Mouse (Mus musculus): Measurements from ENCODE around the gene Mapk14. TPM values are rescaled to one million over a fixed set of nuclear protein-coding genes. Genes with fewer than 3 reads are reported as not detected.

The Mapk14 gene
- polyA plus RNA-seq (2015; fragmentation: Nextera tagmentation; extraction: Ambion mirVana), result 46.1 and 49.8 TPM in 2 replicates

GRCm38 (mm10) chr17:28690776-28691686 is at the start of gene Mapk14:
Mapk14 (plus strand) TSS chr17:28691329.
- under 1% methylated on average over 71 of the region's 86 CpGs for WGBS
- H3K4me3 ChIP-seq (ENCODE audit: low read length), result peak within 1 kb of the TSS; percentile 99
- peak; percentile 97 for ATAC-seq (ENCODE audit: low read depth)
- H3K4me1 ChIP-seq (replicated peaks; ENCODE audit: control insufficient read depth, insufficient read depth, low read length), result peaks cover 33% of the 10 kb centered on the region
- no peaks in the 10 kb centered on the region for H3K9me3 ChIP-seq (ENCODE audit: control insufficient read depth, low read length)
- peak within 1 kb of the TSS; percentile 62 for H3K4me2 ChIP-seq (ENCODE audit: low read depth, low read length)
- no peaks in the 10 kb centered on the region for H3K36me3 ChIP-seq (ENCODE audit: control insufficient read depth, insufficient read depth, low read length)
- H3K27ac ChIP-seq (ENCODE audit: low read length), result peak within 1 kb of the TSS; percentile 98
- H3K27me3 ChIP-seq (ENCODE audit: control insufficient read depth, insufficient read depth, low read depth, low read length), result peaks cover 4% of the 10 kb centered on the region
- H3K9ac ChIP-seq (ENCODE audit: low read length), result peak within 1 kb of the TSS; percentile 98

GRCm38 (mm10) chr17:28643697-28644096 is 47.4 kb upstream of the Mapk14 start:
- Histone ChIP-seq H3K27me3 (ENCODE audit: control insufficient read depth, insufficient read depth, low read depth, low read length) (no peaks in the 10 kb centered on the region), H3K9ac (ENCODE audit: low read length) (no peak overlapping the region), H3K4me2 (ENCODE audit: low read depth, low read length) (no peak overlapping the region), H3K9me3 (ENCODE audit: control insufficient read depth, low read length) (no peaks in the 10 kb centered on the region), H3K4me1 (replicated peaks; ENCODE audit: control insufficient read depth, insufficient read depth, low read length) (no peaks in the 10 kb centered on the region), H3K4me3 (ENCODE audit: low read length) (no peak overlapping the region), H3K27ac (ENCODE audit: low read length) (no peak overlapping the region), H3K36me3 (ENCODE audit: control insufficient read depth, insufficient read depth, low read length) (no peaks in the 10 kb centered on the region)
- WGBS, result 30% methylated on average over 3 of the region's 3 CpGs
- no peak for ATAC-seq (ENCODE audit: low read depth)

- no peaks in the 10 kb centered on the region for H3K27me3 ChIP-seq (ENCODE audit: control insufficient read depth, insufficient read depth, low read depth, low read length)
- H3K4me3 ChIP-seq (ENCODE audit: low read length), result no peak overlapping the region
- H3K36me3 ChIP-seq (ENCODE audit: control insufficient read depth, insufficient read depth, low read length), result no peaks in the 10 kb centered on the region
- H3K4me2 ChIP-seq (ENCODE audit: low read depth, low read length), result no peak overlapping the region
- no peak overlapping the region for H3K27ac ChIP-seq (ENCODE audit: low read length)
- H3K4me1 ChIP-seq (replicated peaks; ENCODE audit: control insufficient read depth, insufficient read depth, low read length), result no peaks in the 10 kb centered on the region
- ATAC-seq (ENCODE audit: low read depth), result no peak
- WGBS, result 29% methylated on average over 4 of the region's 4 CpGs
- H3K9me3 ChIP-seq (ENCODE audit: control insufficient read depth, low read length), result no peaks in the 10 kb centered on the region
- no peak overlapping the region for H3K9ac ChIP-seq (ENCODE audit: low read length)
Observed at GRCm38 (mm10) chr17:28644112-28644511, 47.0 kb upstream of the Mapk14 start.

- WGBS, result 52% methylated on average over 3 of the region's 3 CpGs
- Histone ChIP-seq H3K36me3 (ENCODE audit: control insufficient read depth, insufficient read depth, low read length) (no peaks in the 10 kb centered on the region), H3K4me3 (ENCODE audit: low read length) (no peak overlapping the region), H3K27me3 (ENCODE audit: control insufficient read depth, insufficient read depth, low read depth, low read length) (no peaks in the 10 kb centered on the region), H3K4me2 (ENCODE audit: low read depth, low read length) (no peak overlapping the region), H3K4me1 (replicated peaks; ENCODE audit: control insufficient read depth, insufficient read depth, low read length) (no peaks in the 10 kb centered on the region), H3K27ac (ENCODE audit: low read length) (no peak overlapping the region), H3K9ac (ENCODE audit: low read length) (no peak overlapping the region), H3K9me3 (ENCODE audit: control insufficient read depth, low read length) (no peaks in the 10 kb centered on the region)
- ATAC-seq (ENCODE audit: low read depth), result no peak
Observed at GRCm38 (mm10) chr17:28646221-28646620, 44.9 kb upstream of the Mapk14 start.

- Histone ChIP-seq H3K4me2 (ENCODE audit: low read depth, low read length) (no peak overlapping the region), H3K9me3 (ENCODE audit: control insufficient read depth, low read length) (no peaks in the 10 kb centered on the region), H3K36me3 (ENCODE audit: control insufficient read depth, insufficient read depth, low read length) (no peaks in the 10 kb centered on the region), H3K9ac (ENCODE audit: low read length) (no peak overlapping the region), H3K27me3 (ENCODE audit: control insufficient read depth, insufficient read depth, low read depth, low read length) (no peaks in the 10 kb centered on the region), H3K4me3 (ENCODE audit: low read length) (no peak overlapping the region), H3K27ac (ENCODE audit: low read length) (no peak overlapping the region), H3K4me1 (replicated peaks; ENCODE audit: control insufficient read depth, insufficient read depth, low read length) (no peaks in the 10 kb centered on the region)
- ATAC-seq (ENCODE audit: low read depth), result no peak
- WGBS, result 37% methylated on average over 6 of the region's 6 CpGs
Observed at GRCm38 (mm10) chr17:28648607-28649370, 42.3 kb upstream of the Mapk14 start.

GRCm38 (mm10) chr17:28650268-28650667 is 40.9 kb upstream of the Mapk14 start:
- H3K4me1 ChIP-seq (replicated peaks; ENCODE audit: control insufficient read depth, insufficient read depth, low read length), result no peaks in the 10 kb centered on the region
- H3K9ac ChIP-seq (ENCODE audit: low read length), result no peak overlapping the region
- no peak overlapping the region for H3K4me2 ChIP-seq (ENCODE audit: low read depth, low read length)
- WGBS, result 63% methylated on average over 3 of the region's 3 CpGs
- ATAC-seq (ENCODE audit: low read depth), result no peak
- H3K27me3 ChIP-seq (ENCODE audit: control insufficient read depth, insufficient read depth, low read depth, low read length), result no peaks in the 10 kb centered on the region
- no peaks in the 10 kb centered on the region for H3K9me3 ChIP-seq (ENCODE audit: control insufficient read depth, low read length)
- no peaks in the 10 kb centered on the region for H3K36me3 ChIP-seq (ENCODE audit: control insufficient read depth, insufficient read depth, low read length)
- no peak overlapping the region for H3K27ac ChIP-seq (ENCODE audit: low read length)
- no peak overlapping the region for H3K4me3 ChIP-seq (ENCODE audit: low read length)

- no peaks in the 10 kb centered on the region for H3K27me3 ChIP-seq (ENCODE audit: control insufficient read depth, insufficient read depth, low read depth, low read length)
- WGBS, result 9% methylated on average over 4 of the region's 4 CpGs
Observed at GRCm38 (mm10) chr17:28657936-28658335, 33.2 kb upstream of the Mapk14 start.

GRCm38 (mm10) chr17:28659564-28659963 is 31.6 kb upstream of the Mapk14 start:
- no peaks in the 10 kb centered on the region; the same call in none of the 2 replicates for H3K4me1 ChIP-seq (replicated peaks; ENCODE audit: control insufficient read depth, insufficient read depth, low read length)
- H3K4me2 ChIP-seq (ENCODE audit: low read depth, low read length), result no peak overlapping the region
- no peaks in the 10 kb centered on the region for H3K9me3 ChIP-seq (ENCODE audit: control insufficient read depth, low read length)
- no peak overlapping the region for H3K4me3 ChIP-seq (ENCODE audit: low read length)
- no peak overlapping the region for H3K9ac ChIP-seq (ENCODE audit: low read length)
- H3K27me3 ChIP-seq (ENCODE audit: control insufficient read depth, insufficient read depth, low read depth, low read length), result no peaks in the 10 kb centered on the region
- peak; percentile 80 for ATAC-seq (ENCODE audit: low read depth)
- no peak overlapping the region for H3K27ac ChIP-seq (ENCODE audit: low read length)
- no peaks in the 10 kb centered on the region for H3K36me3 ChIP-seq (ENCODE audit: control insufficient read depth, insufficient read depth, low read length)
- 38% methylated on average over 6 of the region's 6 CpGs for WGBS

More at GRCm38 (mm10) chr17:28657936-28658335, 33.2 kb upstream of the Mapk14 start:
- H3K4me1 ChIP-seq (replicated peaks; ENCODE audit: control insufficient read depth, insufficient read depth, low read length), result no peaks in the 10 kb centered on the region; the same call in none of the 2 replicates
- H3K4me3 ChIP-seq (ENCODE audit: low read length), result no peak overlapping the region
- H3K4me2 ChIP-seq (ENCODE audit: low read depth, low read length), result no peak overlapping the region
- no peak overlapping the region for H3K9ac ChIP-seq (ENCODE audit: low read length)
- ATAC-seq (ENCODE audit: low read depth), result 0 out of 2 replicates have a peak, but pooled peaks have one; percentile 15
- H3K9me3 ChIP-seq (ENCODE audit: control insufficient read depth, low read length), result no peaks in the 10 kb centered on the region
- no peaks in the 10 kb centered on the region for H3K36me3 ChIP-seq (ENCODE audit: control insufficient read depth, insufficient read depth, low read length)
- no peak overlapping the region for H3K27ac ChIP-seq (ENCODE audit: low read length)

All from lung, embryonic 16.5 days (tissue).